Mouse (Mus musculus) kidney, postnatal 10 days (tissue): Measurements from ENCODE around the gene Eps8.

Source experiments
- DNase-seq: peaks from one replicate; pipeline ENCODE4 v3.0.0; 2021; ENCODE audit warnings: mixed read lengths

Eps8 gene

DNA sequence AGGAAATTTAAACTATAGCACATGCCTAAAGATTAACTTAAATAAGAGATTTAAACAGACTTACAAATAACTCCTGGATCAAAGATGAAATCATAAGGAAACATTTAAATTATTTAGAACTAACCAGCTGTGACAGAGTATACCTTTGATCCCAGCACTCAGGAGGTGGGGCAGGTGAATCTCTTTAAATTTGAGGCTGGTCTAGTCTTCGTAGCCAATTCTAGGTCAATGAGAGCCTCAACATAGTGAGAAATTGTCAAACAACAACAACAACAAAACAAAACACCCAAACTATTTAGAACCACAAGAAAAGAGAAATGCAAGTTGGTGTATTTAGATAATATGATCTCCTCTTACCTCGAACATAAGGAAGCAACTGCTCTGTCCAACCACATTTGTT is at the start of gene Eps8:
Gene Eps8 (minus strand): TSS at position 101 of the 400 bp plus-strand sequence.
- DNase-seq, result no peak

DNA sequence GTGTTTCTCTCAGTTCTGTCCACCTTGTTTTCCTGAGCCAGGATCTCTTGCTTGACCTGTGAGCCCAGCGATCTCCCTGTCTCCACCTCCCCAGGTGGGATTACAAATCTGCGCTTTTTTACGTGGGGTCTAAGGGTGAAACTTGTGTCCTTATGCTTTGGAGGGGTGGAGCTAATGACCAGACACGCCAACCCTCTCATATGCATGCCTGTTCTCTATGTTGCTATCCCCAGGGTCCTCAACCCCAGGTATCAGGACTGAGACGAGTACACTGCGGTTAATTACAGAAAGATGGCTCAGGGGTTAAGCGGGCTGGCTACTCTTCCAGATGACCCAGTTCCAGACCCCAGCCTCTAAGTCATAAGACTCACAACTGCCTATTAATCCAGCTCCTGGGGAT is 48.8 kb upstream of the Eps8 start:
- no peak for DNase-seq

DNA sequence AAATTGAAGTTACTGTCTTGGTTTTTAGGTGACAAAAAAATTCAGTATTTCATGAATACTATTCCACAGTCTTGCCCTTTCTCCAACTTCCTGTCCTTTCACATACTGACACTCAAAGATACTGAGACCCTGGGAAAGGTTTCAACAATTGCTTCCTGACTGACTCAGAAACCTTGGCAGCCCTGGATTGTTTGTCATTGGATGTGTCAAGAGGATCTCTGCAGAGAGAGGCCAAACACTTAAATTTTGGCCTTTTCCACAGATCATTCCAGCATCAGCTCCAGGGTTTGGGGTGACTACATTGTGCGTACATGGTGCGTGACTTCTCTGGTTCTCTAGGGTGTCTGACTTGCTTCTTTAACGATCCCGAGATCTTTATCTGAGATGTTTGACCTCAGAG is 48.2 kb upstream of the Eps8 start:
- peak; percentile 24 for DNase-seq

DNA sequence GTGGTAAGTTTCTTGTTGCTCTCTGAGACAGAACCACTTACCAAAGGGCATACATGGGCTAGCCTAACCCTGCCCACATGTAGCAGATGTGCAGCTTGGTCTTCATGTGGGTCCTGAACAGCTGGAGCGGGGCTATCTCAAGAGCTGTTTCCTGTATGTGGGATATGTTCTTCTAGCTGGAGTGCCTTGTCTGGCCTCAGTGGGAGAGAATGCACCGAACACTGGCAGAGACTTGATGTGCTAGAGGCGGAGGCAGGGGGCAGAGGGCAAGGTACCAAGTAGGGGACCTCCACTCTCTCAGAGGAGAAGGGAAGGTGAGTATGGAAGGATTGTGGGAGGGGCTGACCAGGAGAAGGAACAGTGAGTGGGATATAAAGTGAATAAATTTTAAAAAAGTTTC is 47.5 kb upstream of the Eps8 start:
- no peak for DNase-seq

DNA sequence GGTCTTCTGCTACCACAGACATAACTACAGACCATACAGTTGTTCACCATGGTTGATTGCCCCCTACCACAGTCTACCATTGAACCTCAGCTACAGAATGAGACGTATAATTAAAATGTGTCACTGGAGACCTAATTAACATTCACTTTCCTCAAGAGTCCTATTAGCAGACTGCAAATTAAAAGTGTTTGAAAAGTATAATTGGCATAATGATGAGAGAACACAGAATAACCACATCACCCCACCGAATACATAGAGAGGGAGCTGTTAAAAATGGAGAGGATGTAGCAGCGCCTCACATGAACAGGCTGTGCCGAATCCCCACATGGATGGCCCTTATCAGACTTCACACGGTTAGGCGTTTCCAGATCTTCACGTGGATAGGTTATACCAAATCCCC is 44.8 kb upstream of the Eps8 start:
- no peak for DNase-seq

DNA sequence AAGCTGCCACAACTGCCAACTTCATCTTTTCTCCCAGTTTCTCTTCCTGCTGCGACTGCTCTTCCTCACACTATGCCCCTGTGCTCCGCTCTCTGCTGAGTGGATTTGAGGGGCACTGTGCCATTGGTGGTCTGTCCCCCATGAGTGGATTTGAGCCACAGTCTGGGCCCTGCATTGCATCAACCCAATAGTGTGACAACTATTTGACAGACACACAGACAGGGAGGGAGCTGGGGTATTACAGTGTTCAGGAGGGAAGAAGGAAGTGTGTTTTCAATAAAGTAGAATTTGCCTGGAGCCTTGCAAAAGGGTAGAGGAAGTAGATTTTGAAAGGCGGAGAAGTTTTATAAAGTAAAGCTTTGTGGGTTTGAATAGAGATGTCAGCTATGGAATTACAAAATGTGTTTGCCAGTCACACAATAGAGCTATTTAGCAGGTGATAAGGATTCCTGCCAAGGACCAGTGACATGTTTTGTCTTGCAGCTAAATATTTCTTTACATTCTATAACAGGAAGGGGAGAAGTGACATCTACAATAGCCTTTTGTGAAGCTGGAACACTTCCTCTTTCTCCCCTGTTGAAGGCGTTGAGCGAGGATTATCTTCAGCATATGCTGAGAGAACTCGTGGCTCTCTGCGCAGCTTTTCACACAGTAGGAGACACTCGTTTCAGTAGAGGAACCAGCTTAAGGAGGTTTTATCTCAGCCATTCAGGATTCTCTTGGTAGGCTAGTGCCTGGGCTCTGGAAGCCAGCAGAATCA is 41.9 kb upstream of the Eps8 start:
- DNase-seq, result no peak

DNA sequence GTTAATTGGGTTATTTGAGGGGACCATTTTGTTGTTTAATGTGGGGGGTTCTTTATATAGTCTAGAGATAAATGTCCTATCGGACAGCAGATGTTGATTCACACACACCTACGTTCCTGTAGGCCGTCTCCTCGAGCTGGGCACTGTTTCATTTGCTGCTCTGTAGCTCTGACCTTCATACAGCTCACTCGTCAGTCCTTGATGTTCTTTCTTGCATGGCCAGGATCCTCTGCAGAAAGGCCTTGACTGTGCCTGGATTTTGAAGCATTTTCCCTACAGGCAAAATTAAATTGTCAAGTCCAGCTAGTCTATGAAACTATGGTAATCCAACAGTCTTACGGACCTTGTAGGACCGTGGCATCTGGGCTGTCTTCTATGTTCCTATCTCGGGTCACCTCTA is 40.4 kb upstream of the Eps8 start:
- no peak for DNase-seq

DNA sequence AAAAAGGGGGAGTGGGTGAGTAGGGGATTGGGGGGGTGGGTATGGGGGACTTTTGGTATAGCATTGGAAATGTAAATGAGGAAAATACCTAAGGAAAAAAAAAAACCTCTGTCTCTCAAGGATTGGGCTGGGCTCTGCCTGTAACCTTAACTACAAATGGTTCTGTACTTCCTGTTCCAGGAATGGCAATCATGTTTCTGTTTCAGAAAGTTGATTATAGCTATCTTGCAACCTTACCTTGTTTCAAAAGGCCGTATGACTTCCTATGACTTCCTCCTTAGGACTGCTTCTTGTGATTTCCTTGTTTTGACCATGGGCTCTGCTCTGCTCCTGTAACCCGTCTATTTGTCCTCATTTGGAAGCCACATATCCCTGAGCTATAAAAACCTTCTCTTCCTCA is 39.6 kb upstream of the Eps8 start:
- DNase-seq, result no peak

DNA sequence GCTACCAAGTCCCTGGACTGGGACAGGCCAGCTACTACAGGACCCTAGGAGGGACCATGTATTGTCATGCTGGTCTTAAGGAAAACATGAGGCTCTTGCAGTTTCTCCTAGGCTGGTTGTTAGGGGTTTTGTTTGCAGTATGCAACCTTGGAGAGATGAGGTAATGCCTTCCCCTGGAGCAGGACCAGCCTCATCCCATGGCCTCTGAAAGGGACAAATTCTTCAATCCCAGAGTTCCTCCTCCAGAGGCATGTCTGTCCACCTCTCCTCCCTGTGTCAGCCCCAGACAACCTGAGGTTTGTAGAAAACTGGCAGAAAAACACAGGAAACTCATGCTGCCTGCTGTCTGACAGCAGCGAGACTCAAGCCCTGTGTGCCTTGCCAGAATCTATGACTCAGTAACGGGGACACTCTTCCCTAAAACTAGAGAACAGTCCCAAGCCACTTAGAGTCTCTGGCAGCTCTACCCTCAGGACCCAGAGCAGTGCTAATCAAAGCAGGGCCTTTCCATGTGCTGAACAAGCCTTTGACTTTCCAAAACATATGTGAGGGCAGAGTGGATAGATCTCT is 36.0 kb upstream of the Eps8 start:
- no peak for DNase-seq

DNA sequence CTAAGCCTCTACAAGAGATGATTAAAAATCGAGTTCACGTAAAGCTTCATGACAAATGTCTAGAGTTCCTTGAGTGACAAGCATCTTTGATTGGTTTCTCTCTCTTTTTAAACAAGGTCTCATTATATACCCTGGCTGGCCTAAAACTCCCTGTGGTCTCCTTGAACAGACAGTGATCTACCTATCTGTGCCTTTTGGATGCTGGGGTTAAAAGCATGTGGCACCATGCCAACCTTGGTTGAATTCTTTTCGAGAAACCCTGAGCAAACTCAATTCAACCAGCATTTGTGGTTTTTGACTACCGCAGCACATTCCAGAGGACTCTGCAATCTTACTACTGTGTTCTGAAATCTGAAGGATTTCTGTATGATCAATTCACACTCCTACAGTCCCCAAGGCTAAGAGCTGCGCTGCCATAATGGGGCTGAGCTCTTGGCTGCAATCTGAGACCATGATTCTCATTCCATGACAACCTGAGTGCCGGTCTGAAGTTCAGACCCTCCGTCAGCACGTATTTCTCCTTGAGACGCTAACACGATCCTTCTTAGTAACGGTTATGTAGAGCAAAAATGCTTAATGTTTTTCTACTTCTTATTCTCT is 33.9 kb upstream of the Eps8 start:
- peak; percentile 10 for DNase-seq

DNA sequence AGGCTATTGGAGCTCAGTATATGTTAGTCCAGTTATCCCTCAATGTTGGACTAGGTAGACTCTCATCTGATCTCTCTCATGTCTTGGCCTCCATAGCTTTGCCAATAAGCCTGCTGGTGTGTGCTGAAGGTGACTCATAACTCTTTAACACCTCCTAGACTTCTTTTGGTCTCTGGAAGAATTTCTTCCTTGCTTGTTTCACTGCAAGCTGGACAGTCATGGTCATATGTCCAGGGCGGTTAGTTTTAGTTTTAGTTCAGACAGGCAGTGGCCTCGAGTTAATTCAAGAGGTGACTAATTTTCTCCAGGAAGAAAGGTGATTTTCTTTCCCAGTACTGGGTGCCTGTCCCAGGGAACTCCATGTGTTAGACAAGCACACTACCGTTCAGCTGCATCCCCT is 33.4 kb upstream of the Eps8 start:
- no peak for DNase-seq

DNA sequence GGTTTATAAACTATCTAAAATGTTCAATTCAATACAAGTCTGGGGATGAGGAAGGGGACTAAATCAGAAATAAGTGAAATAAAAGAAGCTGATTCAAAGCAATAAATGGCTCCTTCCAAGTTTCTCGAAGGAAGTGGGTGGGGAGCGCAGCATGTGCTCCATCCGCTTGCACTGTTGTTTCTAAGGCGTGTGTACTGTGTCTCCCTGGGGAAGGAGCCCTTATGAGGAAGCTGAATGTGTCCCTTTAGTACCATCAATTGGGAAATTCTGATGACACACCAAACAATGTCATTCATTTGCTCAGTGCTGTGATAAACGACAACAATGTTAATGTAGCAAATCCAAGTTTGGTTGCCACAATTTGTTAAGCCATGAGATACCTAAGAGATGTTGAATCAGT is 33.0 kb upstream of the Eps8 start:
- DNase-seq, result no peak

DNA sequence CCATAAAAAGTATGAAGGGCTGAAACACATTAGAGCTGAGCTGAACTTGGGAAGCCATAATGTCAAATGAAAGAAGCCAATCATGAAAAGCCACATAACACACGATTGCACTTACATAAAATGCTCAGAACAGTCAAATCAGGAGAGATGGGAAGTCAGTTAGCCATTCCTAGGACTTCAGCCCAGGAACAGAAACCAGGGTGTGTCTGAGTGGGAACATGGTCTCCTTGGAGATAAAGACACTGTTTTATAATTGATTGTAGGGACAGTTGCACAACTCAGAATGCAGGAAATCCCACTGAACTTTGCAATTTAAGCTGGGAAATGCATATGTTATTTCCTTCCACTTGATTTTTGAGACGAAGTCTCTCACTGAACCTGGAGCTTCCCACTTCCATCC is 28.0 kb upstream of the Eps8 start:
- no peak for DNase-seq

DNA sequence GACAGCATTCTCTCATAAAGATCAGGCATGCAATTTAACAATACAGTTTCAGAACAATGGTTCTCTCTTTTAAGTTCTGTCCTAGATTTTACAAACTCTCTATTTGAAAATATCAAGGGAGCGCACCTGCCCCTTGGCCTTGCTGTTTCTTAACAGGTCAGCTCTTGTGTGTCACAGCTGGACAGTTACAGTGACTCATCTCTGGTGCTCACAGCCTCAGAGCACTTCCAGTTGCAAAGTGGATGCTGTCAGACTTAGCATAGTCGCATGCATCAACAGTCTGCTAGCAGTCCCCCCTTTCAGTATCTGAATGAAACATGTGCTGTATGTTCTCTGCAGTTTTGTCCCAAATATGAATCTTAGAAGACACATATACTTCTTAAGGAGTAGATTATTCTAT is 26.3 kb upstream of the Eps8 start:
- DNase-seq, result no peak

DNA sequence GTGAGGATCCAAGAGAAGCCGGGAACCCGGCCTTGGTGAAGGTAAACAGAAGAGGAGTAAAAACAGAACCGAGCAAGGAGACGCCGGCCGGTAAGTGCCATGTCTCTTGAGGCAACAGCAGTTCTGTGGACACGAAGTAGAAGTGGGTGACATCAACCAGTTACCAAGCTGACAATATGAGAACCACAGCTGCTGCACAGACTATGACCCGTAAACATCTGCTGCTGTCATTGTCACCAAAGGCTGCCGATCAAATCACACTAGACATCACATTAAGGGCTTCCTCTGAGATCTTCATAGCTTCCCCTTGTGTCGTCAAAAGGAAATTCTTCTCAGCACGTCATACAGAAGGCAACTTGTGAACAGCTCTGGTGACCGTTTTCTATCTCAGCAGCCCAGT is 21.9 kb upstream of the Eps8 start:
- DNase-seq, result no peak

DNA sequence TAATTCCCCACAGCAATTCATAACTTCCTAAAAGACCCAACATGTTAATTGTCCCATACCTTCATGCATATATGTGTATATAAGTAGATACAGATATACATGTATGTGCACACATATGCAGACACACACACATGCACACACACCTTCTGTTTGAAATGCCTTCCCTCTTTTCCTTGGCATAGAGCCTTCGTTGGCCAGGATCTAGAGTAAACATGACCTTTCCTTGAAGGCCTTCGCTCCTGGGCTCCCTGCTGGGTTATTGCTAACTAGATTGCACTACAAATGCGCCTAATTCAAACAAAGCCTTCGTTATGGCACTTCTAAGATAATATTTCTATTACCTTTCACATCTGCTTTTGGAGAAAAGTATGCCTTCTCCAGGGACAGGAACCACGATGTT is 20.9 kb upstream of the Eps8 start:
- DNase-seq, result no peak

DNA sequence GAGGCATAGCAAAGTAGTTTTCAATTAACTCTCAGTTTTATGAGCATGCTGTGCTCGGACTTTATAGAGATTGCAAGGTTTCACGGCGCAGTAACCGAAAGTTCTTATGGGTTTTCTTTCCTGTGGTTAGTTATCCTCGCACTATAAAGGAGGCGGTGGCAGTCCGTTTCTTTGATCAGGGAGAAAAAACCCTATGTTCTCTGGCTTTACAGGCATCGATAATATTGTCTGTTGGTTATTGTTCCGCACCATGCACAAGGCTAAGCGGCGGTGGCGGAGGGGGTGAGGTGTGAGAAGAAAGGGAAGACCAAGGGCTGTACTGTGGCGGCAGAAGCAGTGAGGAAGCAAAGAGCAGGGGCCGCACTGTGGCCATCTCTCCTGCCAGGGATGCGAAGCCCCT is 18.6 kb upstream of the Eps8 start:
- DNase-seq, result no peak

DNA sequence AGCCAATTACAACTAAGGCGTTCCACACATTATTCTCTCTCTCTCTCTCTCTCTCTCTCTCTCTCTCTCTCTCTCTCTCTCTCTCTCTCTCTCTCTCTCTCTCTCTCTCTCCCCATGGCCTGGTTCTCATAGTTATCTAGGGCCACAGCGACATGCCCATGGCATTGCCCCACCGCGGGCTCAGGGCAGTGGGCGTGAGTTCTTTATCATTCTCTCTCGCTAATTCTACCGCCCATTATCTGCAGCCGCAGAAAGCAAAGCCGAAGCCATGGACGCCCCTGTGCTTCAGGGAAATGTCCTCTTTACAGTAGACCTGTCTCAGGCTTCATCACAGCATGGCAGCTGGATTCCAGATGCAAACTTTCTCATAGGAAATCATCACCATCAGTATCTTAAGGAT is 16.9 kb upstream of the Eps8 start:
- DNase-seq, result no peak

DNA sequence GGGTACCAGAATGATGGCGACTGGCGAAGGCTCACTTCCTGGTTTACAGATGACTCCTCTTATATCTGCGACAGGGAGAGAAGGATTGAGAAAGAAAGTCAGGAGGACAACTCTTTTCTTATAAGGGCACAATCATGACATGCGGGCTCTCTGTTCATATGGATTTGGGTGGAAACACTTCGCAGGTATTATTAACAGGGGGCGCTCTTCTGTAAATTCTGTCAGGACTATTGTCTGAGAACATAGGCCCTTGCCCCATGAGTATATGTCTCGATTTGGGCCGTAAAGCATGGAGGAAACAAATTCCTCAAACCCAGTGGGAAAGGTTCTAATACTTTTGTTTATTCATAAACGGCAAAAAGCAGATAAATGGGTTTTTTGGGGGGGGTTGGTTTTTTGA is 16.1 kb upstream of the Eps8 start:
- DNase-seq, result no peak

DNA sequence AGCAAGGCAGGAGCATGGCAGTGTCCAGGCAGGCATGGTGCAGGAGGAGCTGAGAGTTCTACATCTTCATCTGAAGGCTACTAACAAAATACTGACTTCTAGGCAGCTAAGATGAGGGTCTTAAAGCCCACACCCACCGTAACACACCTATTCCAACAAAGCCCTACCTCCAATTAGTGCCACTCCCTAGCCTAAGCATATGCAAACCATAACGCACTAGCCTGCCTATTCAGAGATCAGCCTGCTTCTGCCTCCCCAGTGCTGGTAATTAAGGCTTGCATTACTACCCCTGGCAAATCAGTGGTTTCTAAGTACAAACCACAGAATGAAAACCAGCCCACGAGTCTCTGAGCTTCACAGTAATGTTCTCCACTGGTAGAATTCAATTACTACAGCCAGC is 15.2 kb upstream of the Eps8 start:
- no peak for DNase-seq

DNA sequence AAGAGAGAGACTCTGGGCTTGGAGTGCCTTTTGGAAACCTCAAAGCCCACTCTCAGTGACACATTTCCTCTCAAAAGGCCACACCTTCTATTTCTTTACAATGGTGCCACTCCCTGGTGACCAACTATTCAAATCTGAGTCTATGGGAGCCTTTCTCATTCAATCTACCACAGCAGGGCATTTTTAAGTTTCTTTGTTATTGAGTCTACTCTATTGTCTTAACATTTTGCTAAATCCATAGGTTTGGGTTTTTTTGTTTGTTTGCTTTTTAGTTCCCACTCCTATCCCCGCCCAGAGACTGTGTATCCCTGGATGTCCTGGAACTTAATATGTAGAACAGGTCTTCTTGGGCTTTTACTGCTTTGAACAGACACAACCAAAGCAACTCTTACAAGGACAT is 14.8 kb upstream of the Eps8 start:
- DNase-seq, result no peak

DNA sequence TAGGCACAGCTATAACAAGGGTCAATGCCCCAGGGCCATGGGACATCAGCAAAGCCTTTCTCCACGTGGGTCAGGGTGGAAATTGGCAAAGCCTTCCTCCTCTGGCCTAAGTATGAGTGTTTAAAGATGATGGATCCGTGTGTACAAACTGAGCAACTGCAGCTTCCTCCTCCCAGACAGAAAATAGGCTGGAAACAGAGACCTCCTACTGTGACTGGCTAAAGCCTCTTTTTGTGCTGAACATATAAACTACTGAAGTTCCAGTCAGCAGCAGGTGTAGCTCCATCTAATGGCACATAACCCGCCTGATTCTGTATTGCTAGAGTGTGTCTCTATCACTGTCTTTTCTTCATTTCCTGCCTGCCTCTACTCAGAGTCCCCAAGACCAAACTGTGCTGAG is 13.7 kb upstream of the Eps8 start:
- no peak for DNase-seq

DNA sequence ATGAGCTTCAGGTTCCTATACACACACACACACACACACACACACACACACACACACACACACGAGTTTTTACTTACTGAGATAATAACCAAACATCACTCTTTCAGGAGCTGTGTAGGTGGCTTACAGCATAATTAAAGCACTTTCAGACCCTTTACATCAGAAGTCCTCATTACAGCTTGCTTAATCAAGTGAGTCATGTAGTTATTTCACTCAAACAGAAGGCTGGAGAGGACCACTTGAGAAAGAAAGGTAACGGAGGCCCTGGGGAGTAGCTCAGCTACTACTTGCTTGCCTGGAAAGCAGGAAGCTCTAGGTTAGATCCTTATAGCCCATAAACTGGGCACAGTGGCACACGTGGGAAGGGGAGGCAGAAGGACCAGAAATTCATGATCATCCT is 13.0 kb upstream of the Eps8 start:
- DNase-seq, result no peak

DNA sequence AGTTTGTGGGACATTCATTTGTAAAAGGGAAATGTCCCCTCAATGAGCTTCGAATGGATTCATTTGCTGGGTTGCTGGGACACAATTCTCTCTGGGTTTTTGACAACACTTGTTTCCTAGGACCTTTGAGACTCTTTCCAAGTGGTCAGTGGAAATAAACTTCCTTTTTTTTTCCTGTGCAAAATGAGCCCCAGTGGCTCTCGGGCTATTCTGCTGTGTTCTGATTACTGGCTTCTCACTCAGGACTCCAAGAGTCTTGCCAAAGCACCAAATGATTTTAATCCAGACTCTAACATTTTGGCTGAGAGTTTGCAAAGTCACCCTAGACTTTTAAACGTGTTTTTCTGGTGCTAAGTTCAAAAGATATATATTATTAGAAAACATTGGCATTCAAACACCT is 10.3 kb upstream of the Eps8 start:
- DNase-seq, result no peak
